Mouse (Mus musculus) frontal cortex, postnatal 36 days (tissue): Measurements from ENCODE around the gene Tex13a.

ENCODE experiments used
- DNase-seq, 2 experiments: peaks; one replicate each; pipeline ENCODE4 v3.0.0; 2022; ENCODE audit warnings: low spot score in 2 of 2

Gene Tex13a

GRCm38 (mm10) chrX:138209480-138209879 is at the start of gene Tex13a:
Gene Tex13a, minus strand, starts transcription at chrX:138209580.
- no peak for DNase-seq

GRCm38 (mm10) chrX:138234626-138235025 is 25.2 kb upstream of the Tex13a start:
- no peak for DNase-seq

GRCm38 (mm10) chrX:138170146-138170545 is 39.2 kb downstream of the Tex13a start:
- peak in 1 of 2 experiments; percentile 19 for DNase-seq
